Mouse (Mus musculus) kidney, postnatal 10 days (tissue): ENCODE measurements around the gene Muc1.

ENCODE experiments used
- DNase-seq: peaks from one replicate; pipeline ENCODE4 v3.0.0; 2021; ENCODE audit warnings: mixed read lengths

Gene Muc1

DNA sequence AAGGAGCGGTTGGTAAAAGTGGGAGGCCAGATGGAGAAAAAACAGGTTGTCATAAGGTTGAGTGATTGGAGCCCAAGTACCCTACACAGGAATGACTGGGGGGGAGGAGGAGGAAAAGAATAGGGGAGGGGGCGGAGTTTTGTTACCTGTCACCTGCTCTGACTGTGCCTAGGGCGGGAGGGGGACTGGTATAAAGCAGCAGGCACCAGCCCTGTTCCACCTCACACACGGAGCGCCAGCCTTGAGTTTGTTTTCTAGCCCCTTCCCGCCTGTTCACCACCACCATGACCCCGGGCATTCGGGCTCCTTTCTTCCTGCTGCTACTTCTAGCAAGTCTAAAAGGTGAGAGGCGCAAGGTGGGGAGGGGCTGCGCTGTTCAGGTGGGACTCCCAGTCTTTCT is at the start of gene Muc1:
Gene Muc1, plus strand, starts transcription at position 222 of the 400 bp plus-strand sequence.
- DNase-seq, result peak; percentile 66

DNA sequence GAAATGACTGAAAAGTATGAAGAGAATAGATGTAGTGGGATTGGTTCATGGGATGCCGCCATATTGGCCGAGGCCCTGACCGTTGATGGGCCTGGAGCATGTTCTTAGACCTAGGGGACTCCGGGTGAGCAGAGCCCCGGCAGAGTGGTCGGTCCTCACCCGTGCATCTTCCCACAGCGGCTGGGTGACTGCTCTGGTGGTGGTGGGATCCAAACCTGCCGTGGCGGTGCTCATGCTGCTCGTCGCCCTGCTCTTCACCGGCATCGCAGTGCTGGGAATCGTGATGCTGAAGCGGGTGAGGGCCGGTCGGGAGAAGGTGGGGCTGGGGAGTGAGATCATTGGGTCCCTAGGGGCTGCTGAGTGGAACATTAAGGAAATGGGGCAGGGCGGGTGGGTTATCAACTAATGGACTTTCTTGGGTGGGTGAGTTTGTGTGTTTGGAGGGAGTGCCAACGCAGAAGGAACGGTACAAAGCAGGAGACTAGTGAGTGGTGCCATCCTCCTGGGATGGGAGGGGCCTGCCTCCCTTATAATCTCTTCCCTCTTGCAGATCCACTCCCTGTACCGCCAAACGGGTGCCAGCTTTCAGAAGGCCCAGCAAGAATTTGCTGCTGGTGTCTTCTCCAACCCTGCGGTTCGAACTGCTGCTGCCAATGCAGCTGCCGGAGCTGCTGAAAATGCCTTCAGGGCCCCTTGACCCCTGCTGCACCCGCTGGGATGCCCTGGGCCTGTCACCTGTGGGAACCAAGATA is 46.9 kb upstream of the Muc1 start:
- DNase-seq, result no peak

DNA sequence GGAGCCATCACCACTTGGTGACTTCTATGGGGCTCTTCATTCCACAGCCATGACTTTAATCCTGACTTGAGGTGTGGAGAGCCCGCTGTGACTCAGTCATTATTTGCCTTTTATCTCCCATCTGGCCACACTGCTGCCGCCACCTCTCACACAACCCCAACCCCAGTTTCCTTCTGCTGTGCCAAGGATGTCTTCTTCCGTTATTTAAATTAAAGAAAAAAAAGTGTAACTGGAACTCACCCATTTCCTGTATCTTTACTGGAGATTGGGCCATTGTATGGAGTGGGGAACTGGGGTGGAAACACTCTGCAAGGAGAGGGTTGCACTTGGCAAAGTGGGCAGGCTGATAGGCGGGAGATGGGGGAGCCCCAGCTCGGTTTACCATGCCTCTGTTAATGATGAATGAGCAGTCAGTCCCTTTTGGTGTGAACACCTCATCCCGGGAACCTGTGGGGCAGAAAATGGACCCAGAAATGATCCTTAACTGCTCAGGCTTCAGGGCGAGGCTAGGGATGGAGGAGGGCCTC is 46.3 kb upstream of the Muc1 start:
- no peak for DNase-seq

DNA sequence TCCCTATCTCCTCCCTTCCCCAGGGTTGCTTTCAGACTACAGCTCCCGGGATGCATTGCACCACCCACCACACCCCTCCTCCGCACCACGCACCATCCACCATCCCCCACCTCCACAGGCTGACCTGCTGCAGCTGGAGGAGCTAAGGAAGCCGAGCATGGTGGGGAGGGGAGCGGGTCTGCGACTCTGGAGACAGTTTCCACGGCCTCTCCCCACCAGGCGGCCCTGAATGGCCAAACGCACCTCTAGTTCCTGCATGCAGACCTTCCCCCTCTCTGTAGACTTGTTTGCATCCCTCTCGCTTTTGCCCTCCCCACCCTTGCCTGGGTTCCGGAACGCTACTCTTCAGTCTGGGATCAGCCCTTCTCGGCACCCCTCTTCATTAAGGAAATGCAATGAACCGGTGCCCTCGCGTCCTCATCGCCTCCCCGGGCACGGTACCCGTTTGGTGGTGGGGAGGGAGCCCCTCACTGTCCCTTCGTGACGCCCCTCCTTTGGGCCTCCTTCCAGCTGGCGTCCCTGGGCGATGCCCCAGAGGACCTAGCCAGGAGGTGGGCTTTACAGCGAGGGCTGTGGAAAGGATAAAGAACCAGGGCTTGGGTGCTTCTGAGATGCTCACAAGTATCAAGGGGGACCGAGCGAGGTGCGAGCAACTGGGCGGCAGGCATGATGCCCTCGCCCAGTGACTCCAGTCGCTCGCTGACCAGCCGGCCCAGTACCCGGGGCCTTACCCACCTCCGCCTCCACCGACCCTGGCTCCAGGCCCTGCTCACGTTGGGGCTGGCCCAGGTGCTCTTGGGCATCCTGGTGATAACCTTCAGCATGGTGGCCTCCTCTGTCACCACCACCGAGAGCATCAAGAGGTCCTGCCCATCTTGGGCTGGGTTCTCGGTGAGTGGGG is 45.5 kb upstream of the Muc1 start, which contains the start of gene Fam189b:
Gene Fam189b, plus strand, starts transcription at position 86 of the 901 bp plus-strand sequence.
- DNase-seq, result peak; percentile 91

DNA sequence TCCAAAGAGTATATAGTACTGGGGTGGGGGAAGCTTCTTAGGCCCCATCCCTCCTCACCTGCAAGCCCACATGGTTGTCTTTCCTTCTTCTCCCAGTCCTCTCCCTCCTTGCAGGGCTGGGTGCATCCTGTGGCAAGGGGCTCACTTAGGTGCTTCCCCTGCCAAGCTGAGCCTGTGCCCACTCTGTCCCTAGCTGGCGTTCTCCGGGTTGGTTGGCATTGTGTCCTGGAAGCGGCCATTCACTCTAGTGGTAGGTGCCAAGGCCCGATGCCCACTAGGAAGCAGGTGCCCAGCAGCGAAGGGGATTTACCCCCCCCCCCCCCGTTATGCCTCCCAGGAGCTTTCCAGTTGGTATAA is 44.9 kb upstream of the Muc1 start:
- no peak for DNase-seq

DNA sequence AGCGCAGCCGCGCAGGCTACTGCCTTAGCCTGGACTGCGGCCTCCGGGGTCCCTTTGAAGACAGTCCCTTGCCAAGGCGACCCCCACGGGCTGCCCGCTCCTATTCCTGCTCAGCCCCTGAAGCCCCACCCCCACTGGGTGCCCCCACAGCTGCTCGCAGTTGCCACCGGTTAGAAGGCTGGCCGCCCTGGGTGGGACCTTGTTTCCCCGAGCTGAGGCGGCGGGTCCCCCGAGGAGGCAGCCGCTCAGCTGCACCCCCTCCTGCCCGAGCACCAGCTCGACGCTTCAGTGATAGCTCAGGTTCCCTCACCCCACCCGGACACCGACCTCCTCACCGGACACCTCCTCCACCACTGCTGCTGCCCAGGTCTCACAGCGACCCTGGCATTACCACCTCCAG is 41.7 kb upstream of the Muc1 start:
- DNase-seq, result no peak

DNA sequence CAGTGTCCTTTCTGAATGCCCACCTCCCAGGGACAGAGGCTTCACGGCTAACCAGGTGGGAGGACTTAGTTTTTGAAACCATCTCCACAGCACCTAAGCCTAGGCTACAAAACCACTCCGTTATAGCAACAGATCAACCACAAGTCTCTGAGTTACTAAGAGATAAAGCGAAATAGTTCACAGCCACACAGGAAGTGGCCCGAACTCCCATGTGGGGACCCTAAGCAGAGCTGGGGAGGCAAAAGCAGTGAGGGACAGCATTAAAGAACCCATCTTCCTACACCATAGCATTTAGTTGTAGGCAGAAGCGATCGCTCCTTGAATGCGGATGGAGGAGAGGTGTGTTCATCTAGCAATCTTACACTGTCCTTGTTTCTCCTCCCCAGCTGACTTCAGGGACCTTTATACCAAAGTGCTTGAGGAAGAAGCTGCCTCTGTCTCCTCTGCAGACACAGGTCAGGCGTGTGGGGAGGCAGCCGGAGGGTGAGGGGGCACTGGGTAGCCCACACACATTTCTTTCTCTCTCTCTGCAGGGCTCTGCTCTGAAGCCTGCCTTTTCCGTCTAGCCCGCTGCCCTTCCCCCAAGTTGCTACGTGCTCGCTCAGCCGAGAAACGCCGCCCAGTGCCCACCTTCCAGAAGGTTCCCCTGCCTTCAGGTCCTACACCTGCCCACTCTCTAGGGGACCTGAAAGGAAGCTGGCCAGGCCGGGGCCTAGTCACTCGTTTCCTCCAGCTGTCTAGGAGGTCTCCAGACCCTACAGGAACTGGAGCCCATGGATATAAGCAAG is 41.0 kb upstream of the Muc1 start:
- DNase-seq, result no peak

DNA sequence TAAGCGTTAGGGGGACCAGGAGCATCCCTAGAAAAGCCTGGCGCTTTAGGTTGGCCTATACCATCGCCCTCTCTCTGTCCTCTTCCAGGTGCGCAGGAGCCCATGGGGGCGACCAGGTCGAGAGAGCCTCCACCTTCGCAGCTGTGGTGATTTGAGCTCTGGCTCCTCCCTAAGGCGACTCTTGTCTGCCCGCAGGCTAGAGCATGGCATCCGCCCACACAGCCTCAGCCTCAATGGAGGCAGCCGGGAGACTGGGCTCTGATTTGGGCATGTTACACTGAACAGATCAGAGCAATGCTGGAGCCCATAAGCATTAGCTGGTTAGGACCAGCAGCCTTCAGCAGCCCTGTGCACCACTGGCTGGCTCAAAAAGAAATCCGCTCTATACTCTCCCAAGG is 40.4 kb upstream of the Muc1 start:
- DNase-seq, result no peak

DNA sequence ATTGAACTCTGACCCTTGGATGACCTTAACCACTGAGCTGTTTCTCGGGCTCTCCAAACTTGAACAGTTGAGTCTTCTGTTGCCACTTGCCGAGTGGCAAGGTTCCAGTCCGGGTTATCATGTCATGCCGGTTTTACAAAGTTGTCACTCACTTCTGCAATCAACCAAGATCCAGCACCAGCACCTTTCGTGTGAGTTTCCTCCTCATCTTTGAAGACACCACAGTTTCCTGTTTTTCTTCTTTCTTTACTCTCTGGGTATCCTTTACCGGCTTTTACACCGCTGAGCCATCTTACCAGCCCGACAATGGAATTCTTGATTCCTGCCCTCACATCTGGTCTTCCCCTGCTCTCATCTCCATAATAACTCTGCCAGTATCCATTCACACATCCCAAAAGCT is 38.4 kb upstream of the Muc1 start:
- DNase-seq, result no peak

DNA sequence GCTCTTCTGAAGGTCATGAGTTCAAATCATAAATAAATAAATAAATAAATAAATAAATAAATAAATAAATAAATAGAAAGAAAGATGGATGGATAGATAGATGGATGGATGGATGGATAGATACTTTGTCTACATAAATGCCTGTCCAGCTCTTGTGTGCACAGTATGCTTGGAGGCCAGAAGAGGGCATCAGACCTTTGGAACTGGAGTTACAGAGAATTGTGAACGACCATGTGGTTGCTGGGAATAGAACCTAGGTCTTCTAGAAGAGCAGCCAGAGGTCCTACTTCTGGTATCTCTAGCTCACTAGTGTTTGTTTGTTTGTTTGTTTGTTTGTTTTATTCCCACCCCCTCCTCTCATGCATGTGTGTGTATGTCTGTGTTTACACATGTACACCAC is 35.5 kb upstream of the Muc1 start:
- no peak for DNase-seq

DNA sequence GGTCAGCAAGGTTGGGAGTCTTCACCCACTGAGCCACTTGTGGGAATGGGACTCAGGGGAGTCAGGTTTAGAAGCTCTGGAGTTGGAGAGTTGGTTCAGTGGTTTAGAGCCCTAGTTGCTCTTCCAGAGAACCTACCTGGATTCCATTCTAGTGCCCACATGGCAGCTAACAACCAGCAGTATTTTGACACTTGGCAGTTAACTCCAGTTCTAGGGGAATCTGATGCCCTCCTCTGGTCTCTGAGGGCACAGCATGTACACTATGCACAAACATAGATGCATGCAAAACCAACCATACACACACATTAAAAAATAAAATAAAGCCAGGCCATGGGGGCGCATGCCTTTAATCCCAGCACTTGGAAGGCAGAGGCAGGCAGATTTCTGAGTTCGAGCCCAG is 35.0 kb upstream of the Muc1 start:
- peak; percentile 55 for DNase-seq

DNA sequence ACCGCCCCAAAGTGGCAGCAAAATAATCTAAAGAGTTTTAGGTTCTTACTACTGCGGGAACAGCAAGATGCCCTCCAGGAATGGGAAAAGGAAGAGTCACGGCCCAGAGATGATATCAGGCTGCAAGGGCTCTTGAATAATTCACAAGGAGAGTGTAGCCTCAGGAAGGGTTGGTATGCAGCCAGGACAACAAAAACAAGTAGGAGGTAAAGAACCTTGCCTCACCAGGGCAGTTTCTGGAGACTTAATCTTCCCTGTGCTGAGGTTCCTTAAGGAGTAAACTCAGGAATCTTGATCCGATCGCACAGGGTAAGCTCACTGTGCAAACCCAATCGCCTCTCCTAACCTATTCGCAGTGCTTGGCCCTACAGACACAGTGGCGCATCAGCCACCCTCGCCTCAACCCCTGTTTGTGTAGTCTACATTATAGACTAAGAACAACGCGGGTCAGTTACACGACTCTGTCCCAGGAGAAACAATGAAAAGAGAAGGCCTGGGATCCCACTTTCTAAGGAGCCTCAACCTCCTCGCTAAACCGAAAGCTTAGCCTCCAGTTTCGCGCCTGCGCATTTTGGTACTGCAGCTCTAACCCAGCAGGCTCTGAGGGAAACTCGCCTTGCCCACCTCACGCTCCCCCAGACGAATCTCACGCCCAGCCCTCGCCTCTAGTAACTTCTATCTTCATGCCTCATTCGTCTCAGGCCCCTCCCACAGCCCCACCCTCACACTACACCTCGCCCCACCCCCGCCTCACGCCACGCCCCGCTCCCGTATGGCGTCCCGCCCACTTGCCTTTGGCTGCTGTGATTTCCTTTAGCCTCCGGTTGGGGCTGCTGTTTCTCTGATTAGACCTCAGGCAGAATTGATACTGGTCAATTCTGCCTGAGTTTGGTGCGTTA is 32.6 kb upstream of the Muc1 start:
- DNase-seq, result peak; percentile 97

DNA sequence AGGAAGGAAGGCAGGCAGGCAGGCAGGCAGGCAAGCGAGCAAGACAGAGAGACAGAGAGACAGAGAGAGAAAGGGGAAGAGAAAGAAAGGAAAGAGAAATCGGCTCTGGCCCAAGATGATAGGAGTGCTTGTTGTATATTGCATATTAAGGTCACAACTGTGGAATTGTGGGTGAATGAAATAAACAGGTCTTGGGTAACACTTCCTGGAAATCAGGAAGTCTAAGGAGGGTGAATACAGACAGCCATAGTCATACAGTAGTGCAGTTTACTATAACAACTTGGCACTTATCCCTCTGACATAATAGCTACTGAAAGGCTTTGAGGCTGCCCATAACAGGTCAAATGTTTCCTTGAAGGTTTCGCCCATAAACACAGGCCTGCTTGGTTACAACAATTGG is 29.0 kb upstream of the Muc1 start:
- no peak for DNase-seq

DNA sequence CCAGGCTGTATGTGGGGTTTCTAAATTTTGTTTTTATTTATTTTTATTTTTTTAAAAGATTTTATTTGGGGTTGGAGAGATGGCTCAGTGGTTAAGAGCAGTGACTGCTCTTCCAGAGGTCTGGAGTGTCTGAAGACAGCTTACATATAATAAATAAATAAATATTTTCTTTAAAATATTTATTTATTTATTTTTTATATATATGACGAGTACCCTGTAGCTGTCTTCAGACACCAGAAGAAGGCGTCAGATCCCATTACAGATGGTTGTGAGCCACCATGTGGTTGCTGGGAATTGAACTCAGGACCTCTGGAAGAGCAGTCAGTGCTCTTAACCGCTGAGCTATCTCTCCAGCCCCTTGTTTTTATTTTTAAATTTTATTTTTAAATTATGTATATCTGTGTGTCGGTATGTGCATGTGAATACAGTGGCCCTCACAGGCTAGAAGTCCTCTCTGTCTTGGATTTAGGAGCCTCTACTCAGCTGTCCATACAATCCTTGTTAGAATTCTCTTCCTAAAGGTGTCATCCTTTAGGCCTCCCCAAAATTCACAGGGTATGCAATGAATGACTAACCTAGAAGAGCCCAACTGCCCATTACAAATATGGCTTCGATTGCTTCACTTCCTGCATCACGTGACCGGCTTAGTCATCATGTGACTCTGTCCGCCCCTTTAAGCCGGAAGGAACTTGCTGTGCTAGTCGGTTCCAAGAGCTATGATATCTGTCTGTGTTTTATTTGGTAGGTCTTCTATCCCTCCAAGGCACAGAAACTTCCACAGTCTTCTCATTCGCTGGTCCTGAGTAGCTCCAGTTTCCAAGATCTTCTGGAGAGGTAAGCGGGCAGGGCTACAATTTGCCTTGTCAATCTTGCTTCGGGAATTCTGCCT is 26.4 kb upstream of the Muc1 start, which contains the start of gene Gba:
Gene Gba, plus strand, starts transcription at position 676 of the 889 bp plus-strand sequence.
- peak; percentile 89 for DNase-seq

DNA sequence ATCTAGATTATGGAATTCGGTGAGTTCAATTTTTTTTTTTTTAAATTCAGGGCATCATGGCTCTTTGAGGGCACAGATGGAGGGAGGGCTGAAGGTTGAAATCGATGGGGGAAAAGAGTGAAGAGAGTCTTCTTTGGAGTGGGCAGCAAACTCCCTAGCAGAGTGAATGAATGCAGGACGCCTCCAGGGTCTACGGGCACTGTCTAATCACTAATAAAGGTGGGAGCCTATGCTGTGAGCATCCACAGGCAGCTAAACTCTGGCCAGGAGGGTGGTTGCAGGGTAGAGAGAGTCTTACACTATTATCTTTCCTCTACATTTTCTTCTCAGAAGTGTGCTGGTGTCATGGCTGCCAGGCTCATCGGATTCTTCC is 25.7 kb upstream of the Muc1 start:
- DNase-seq, result no peak

DNA sequence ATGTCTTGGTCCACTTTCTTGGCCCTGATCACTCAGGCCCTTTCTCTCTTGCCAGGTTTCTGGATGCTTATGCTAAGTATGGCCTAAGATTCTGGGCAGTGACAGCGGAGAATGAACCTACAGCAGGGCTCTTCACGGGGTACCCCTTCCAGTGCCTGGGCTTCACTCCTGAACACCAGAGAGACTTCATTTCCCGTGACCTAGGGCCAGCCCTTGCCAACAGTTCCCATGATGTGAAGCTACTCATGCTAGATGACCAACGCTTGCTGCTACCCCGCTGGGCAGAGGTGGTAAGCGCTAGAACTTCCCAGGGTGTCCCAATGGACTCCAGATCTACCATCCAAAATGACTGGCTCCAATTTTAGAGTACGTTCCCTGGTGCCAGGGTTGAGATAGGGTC is 22.8 kb upstream of the Muc1 start:
- DNase-seq, result no peak

DNA sequence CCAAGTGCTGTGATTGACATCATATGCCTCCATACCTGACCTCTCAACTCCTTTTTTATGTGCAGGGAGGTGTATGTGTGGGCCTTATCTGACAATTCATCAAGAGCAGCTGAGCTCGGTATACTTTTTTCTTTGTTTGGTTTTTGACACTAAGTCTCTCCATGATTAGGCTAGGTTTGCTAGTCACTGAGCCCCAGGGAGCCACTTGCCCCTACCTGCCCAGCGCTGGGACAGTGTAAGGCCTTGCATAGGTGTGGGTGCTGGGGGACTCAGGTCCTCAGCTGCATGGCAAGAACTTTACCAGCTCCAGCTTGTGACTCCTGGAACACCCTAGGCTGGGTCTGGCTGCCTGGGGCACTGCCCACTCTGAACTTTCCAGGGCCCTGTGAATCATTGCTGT is 22.2 kb upstream of the Muc1 start:
- no peak for DNase-seq

DNA sequence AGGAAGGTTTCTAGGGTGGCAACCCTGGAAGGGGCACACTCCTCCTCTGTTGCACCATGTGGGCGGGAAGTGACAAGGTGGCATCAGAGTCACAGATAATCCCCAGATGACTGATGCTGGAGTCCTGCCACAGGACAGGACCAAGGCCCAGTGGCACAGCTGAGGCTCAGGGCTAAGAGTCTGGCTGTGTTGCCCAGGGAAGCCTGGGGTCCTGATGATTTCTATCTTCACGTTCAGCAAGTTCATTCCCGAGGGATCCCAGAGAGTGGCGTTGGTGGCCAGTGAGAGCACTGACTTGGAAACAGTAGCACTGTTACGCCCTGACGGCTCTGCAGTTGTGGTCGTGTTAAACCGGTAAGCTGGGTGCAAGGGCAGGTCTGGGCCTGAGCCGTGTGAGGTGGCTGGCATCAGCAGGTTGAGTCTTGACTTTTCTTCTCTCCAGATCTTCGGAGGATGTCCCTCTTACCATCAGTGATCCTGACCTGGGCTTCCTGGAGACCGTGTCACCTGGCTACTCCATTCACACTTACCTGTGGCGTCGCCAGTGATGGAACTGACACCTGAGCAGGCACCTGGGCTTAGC is 20.7 kb upstream of the Muc1 start:
- DNase-seq, result no peak

DNA sequence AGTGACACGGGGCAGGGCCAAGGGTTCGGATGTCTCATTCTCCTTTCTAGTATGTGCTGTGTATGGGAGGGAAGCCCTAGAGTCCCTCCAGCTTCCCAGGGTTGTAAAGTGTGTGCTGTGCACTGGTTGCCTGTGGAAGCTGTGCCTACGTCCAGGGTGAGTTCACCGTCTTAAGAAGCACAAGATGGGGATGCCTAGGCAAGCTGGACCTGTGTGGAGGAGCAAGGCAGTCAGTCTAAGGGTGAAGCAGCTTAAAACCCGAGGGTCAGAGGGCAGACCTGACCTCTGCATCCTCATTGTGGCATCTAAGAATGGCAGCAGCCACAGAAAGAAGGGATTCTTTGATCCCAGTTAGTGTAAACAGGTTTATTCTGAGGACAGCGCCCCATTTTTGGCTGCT is 20.1 kb upstream of the Muc1 start:
- no peak for DNase-seq

DNA sequence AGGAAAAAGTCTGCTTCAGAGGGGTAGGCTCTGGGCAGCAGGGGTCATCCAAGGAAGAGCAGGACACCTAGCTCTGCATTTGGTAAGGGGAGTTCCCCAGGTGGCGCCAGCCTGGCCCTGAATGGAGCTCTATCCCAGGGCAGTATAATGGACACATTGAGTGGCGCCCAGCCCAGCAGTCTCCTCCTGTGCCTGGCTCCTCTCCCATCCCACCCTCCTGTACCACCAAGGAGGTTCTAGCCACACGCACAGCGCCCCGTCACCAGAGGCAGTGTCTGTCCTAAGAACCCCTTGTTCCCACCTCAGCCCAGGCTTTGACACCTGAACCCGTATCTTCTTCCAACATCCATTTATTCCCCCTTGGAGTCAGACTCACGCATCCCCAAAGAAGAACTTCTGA is 19.1 kb upstream of the Muc1 start:
- no peak for DNase-seq

DNA sequence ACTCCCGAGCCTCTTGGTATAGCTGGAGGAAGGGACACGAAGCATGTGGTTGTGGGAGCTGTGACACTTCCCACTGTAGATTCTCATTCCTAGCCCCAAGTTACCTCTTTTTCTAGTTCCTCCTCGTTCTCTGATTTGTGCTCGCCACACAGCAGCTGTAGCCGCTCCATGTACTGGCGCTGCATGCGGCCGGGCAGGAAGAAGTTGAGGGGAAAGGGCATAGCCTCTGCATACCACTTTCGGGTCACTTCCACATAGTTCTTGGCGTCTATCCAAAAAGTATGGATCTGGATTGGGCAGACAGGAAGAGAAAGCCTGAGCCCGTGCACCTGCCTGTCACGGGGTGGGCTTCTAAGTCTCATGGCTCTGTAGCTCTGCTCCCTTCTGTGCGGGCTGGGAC is 18.7 kb upstream of the Muc1 start:
- DNase-seq, result peak; percentile 66
